ENCODE assay signal across 12 mouse cellular contexts in genomic region chr2:26041163-26041810, GRCm38 (mm10). TPM values are rescaled to one million over a fixed set of nuclear protein-coding genes. Genes with fewer than 3 reads are reported as not detected.
DNase-seq lines count a peak whose midpoint lies in the region; ATAC-seq lines count a peak whose summit lies in the region.
"Had no signal": no experiment of that assay in that cellular context is flagged by ENCODE, and none has a peak within 500 bp of the region (broad histone marks: within the 10 kb centered on the region; RNA-seq: fewer than 3 reads in every experiment).

No protein-coding gene starts in this region.

- H3K27me3 ChIP-seq in embryonic facial prominence, embryonic 13.5 days = 0 out of 2 replicates have a peak, but pooled peaks cover 4% of the 10 kb centered on the region
- H3K27me3 ChIP-seq in embryonic facial prominence, embryonic 10.5 days (replicated peaks; ENCODE audit: low read depth, poor library complexity, severe bottlenecking) = peaks cover 5% of the 10 kb centered on the region; the same call in 1 of the 2 replicates
- no peaks in the 10 kb centered on the region for H3K27me3 ChIP-seq in midbrain, embryonic 11.5 days (ENCODE audit: control insufficient read depth, insufficient read depth, low read length)
- no peaks in the 10 kb centered on the region; the same call in 1 of the 2 replicates for H3K27me3 ChIP-seq in midbrain, embryonic 13.5 days
- H3K27me3 ChIP-seq in stomach, embryonic 16.5 days (ENCODE audit: control insufficient read depth, insufficient read depth, low read length) = no peaks in the 10 kb centered on the region
- H3K27me3 ChIP-seq: hindbrain, embryonic 13.5 days; midbrain, embryonic 15.5 days had no signal

- no peak for DNase-seq in embryonic facial prominence, embryonic 10.5 days (ENCODE audit: low spot score)
- DNase-seq in midbrain, embryonic 11.5 days (ENCODE audit: low spot score, missing footprints) = peak; percentile 35
- peak; percentile 71 for DNase-seq in kidney, postnatal 10 days
- no peak for DNase-seq in gastrocnemius, postnatal 4 days (ENCODE audit: low spot score in 2 of 2)
- no peak for DNase-seq in layer of hippocampus, adult 18-20 months (ENCODE audit: low spot score in 2 of 2)
- DNase-seq: cerebellum, adult 2 months; right cerebral cortex, adult 18-20 months had no signal

- no peaks in the 10 kb centered on the region for H3K36me3 ChIP-seq in embryonic facial prominence, embryonic 13.5 days
- H3K36me3 ChIP-seq in embryonic facial prominence, embryonic 10.5 days (replicated peaks) = no peaks in the 10 kb centered on the region
- H3K36me3 ChIP-seq in midbrain, embryonic 11.5 days (ENCODE audit: control insufficient read depth, insufficient read depth, low read length) = no peaks in the 10 kb centered on the region
- H3K36me3 ChIP-seq in midbrain, embryonic 13.5 days = no peaks in the 10 kb centered on the region
- no peaks in the 10 kb centered on the region for H3K36me3 ChIP-seq in stomach, embryonic 16.5 days (ENCODE audit: control insufficient read depth, insufficient read depth, low read length)
- H3K36me3 ChIP-seq: hindbrain, embryonic 13.5 days; midbrain, embryonic 15.5 days had no signal

- 59% methylated on average over 14 of the region's 14 CpGs for WGBS in embryonic facial prominence, embryonic 13.5 days
- WGBS in embryonic facial prominence, embryonic 10.5 days = 64% methylated on average over 14 of the region's 14 CpGs
- 69% methylated on average over 13 of the region's 14 CpGs for WGBS in midbrain, embryonic 11.5 days
- WGBS in midbrain, embryonic 13.5 days = 74% methylated on average over 13 of the region's 14 CpGs
- WGBS in stomach, embryonic 16.5 days = 34% methylated on average over 14 of the region's 14 CpGs

- no peaks in the 10 kb centered on the region for H3K4me1 ChIP-seq in embryonic facial prominence, embryonic 13.5 days
- peaks cover 9% of the 10 kb centered on the region for H3K4me1 ChIP-seq in embryonic facial prominence, embryonic 10.5 days
- no peaks in the 10 kb centered on the region for H3K4me1 ChIP-seq in midbrain, embryonic 11.5 days (ENCODE audit: control insufficient read depth, insufficient read depth, low read length)
- H3K4me1 ChIP-seq in midbrain, embryonic 13.5 days (replicated peaks) = no peaks in the 10 kb centered on the region; the same call in 1 of the 2 replicates
- 0 out of 2 replicates have a peak, but pooled peaks cover 6% of the 10 kb centered on the region for H3K4me1 ChIP-seq in stomach, embryonic 16.5 days (ENCODE audit: control insufficient read depth, insufficient read depth, low read length)

- peak overlapping the region; percentile 27; the same call in 1 of the 2 replicates for H3K9ac ChIP-seq in embryonic facial prominence, embryonic 13.5 days
- H3K9ac ChIP-seq in midbrain, embryonic 11.5 days (ENCODE audit: low read length) = no peak overlapping the region
- H3K9ac ChIP-seq in midbrain, embryonic 13.5 days (replicated peaks) = no peak overlapping the region
- 0 out of 2 replicates have a peak overlapping the region, but pooled peaks have one; percentile 7 for H3K9ac ChIP-seq in stomach, embryonic 16.5 days (ENCODE audit: low read length)
- H3K9ac ChIP-seq: hindbrain, embryonic 13.5 days; midbrain, embryonic 15.5 days had no signal

- no peak overlapping the region for H3K27ac ChIP-seq in embryonic facial prominence, embryonic 13.5 days
- H3K27ac ChIP-seq in embryonic facial prominence, embryonic 10.5 days (replicated peaks) = no peak overlapping the region
- no peak overlapping the region for H3K27ac ChIP-seq in midbrain, embryonic 11.5 days (ENCODE audit: low read depth, low read length)
- no peak overlapping the region for H3K27ac ChIP-seq in midbrain, embryonic 13.5 days
- H3K27ac ChIP-seq in stomach, embryonic 16.5 days (ENCODE audit: low read length) = no peak overlapping the region
- H3K27ac ChIP-seq: hindbrain, embryonic 13.5 days; midbrain, embryonic 15.5 days had no signal

- H3K4me2 ChIP-seq in embryonic facial prominence, embryonic 13.5 days = no peak overlapping the region
- no peak overlapping the region for H3K4me2 ChIP-seq in midbrain, embryonic 11.5 days
- no peak overlapping the region for H3K4me2 ChIP-seq in midbrain, embryonic 13.5 days (replicated peaks)
- H3K4me2 ChIP-seq in stomach, embryonic 16.5 days (ENCODE audit: low read depth, low read length) = no peak overlapping the region
- H3K4me2 ChIP-seq: hindbrain, embryonic 13.5 days; midbrain, embryonic 15.5 days had no signal

- no peak overlapping the region for H3K4me3 ChIP-seq in embryonic facial prominence, embryonic 13.5 days
- H3K4me3 ChIP-seq in embryonic facial prominence, embryonic 10.5 days = no peak overlapping the region
- H3K4me3 ChIP-seq in midbrain, embryonic 11.5 days (ENCODE audit: low read depth, low read length) = no peak overlapping the region
- no peak overlapping the region for H3K4me3 ChIP-seq in midbrain, embryonic 13.5 days (replicated peaks)
- no peak overlapping the region for H3K4me3 ChIP-seq in stomach, embryonic 16.5 days (replicated peaks; ENCODE audit: low read length)
- H3K4me3 ChIP-seq: hindbrain, embryonic 13.5 days; midbrain, embryonic 15.5 days had no signal

- no peak for ATAC-seq in embryonic facial prominence, embryonic 13.5 days (ENCODE audit: insufficient number of reproducible peaks, insufficient read depth, low FRiP score, low TSS enrichment, low read depth)
- no peak for ATAC-seq in midbrain, embryonic 11.5 days (ENCODE audit: low FRiP score)
- ATAC-seq in midbrain, embryonic 13.5 days = no peak
- ATAC-seq in stomach, embryonic 16.5 days (ENCODE audit: insufficient read depth, low FRiP score) = no peak
- ATAC-seq: midbrain, embryonic 15.5 days had no signal

- H3K9me3 ChIP-seq in embryonic facial prominence, embryonic 13.5 days = no peaks in the 10 kb centered on the region
- no peaks in the 10 kb centered on the region for H3K9me3 ChIP-seq in embryonic facial prominence, embryonic 10.5 days
- H3K9me3 ChIP-seq in midbrain, embryonic 11.5 days (ENCODE audit: control insufficient read depth, low read length) = no peaks in the 10 kb centered on the region
- H3K9me3 ChIP-seq in midbrain, embryonic 13.5 days = no peaks in the 10 kb centered on the region
- no peaks in the 10 kb centered on the region for H3K9me3 ChIP-seq in stomach, embryonic 16.5 days (replicated peaks; ENCODE audit: control insufficient read depth, low read length)
- H3K9me3 ChIP-seq: hindbrain, embryonic 13.5 days; midbrain, embryonic 15.5 days had no signal

RNA-seq across cellular contexts. Expression of gene Ubac1, which starts 19.7 kb away (rescaled TPM):
- 89.7 and 93.6 TPM in 2 replicates for polyA plus RNA-seq in embryonic facial prominence, embryonic 13.5 days (2015; fragmentation: Nextera tagmentation; extraction: Ambion mirVana)
- polyA plus RNA-seq in embryonic facial prominence, embryonic 10.5 days (2016; fragmentation: Nextera tagmentation; extraction: Ambion mirVana) = 94.9 and 95.9 TPM in 2 replicates
- polyA plus RNA-seq in midbrain, embryonic 11.5 days (2014; fragmentation: Nextera tagmentation; extraction: Ambion mirVana) = 96.1 and 101 TPM in 2 replicates
- polyA plus RNA-seq in midbrain, embryonic 13.5 days (2015; fragmentation: Nextera tagmentation; extraction: Ambion mirVana) = 93.6 and 104 TPM in 2 replicates
- polyA plus RNA-seq in stomach, embryonic 16.5 days (2015; fragmentation: Nextera tagmentation; extraction: Ambion mirVana) = 72.6 and 81.4 TPM in 2 replicates
- total RNA-seq in gastrocnemius, postnatal 4 days (2021) = 100 to 1,000 TPM; 186 to 187 TPM
- total RNA-seq in layer of hippocampus, adult 18-20 months (2021) = 10 to 100 TPM; 53.9 to 58.0 TPM

RNA-seq across cellular contexts. Expression of gene Camsap1, which starts 58.2 kb away (rescaled TPM):
- polyA plus RNA-seq in embryonic facial prominence, embryonic 13.5 days (2015; fragmentation: Nextera tagmentation; extraction: Ambion mirVana) = 15.0 and 20.1 TPM in 2 replicates
- 36.1 and 41.9 TPM in 2 replicates for polyA plus RNA-seq in embryonic facial prominence, embryonic 10.5 days (2016; fragmentation: Nextera tagmentation; extraction: Ambion mirVana)
- 34.4 and 46.8 TPM in 2 replicates for polyA plus RNA-seq in midbrain, embryonic 11.5 days (2014; fragmentation: Nextera tagmentation; extraction: Ambion mirVana)
- 49.6 and 59.1 TPM in 2 replicates for polyA plus RNA-seq in midbrain, embryonic 13.5 days (2015; fragmentation: Nextera tagmentation; extraction: Ambion mirVana)
- 7.3 and 7.6 TPM in 2 replicates for polyA plus RNA-seq in stomach, embryonic 16.5 days (2015; fragmentation: Nextera tagmentation; extraction: Ambion mirVana)
- 10 to 100 TPM; 34.2 to 45.1 TPM for total RNA-seq in gastrocnemius, postnatal 4 days (2021)
- total RNA-seq in layer of hippocampus, adult 18-20 months (2021) = 100 to 1,000 TPM; 133 to 153 TPM

Comparison
In these comparisons a context has a peak if more than half of its experiments do, and no peak if none do; other contexts are left out.
1. H3K9ac ChIP-seq: peak in embryonic facial prominence, embryonic 13.5 days (single experiment) and stomach, embryonic 16.5 days (single experiment); none in midbrain, embryonic 11.5 days (single experiment) and midbrain, embryonic 13.5 days (single experiment).
2. DNase-seq: peak in midbrain, embryonic 11.5 days (single experiment) and kidney, postnatal 10 days (single experiment); none in embryonic facial prominence, embryonic 10.5 days (single experiment), gastrocnemius, postnatal 4 days (0 of 2) and layer of hippocampus, adult 18-20 months (0 of 2).